Mouse (Mus musculus) left cerebral cortex, postnatal 10 days (tissue): ENCODE measurements around the gene Map3k4. TPM values are rescaled to one million over a fixed set of nuclear protein-coding genes. Genes with fewer than 3 reads are reported as not detected.

Source experiments
- DNase-seq, 2 experiments: peaks; one replicate each; pipeline ENCODE4 v3.0.0; 2021 to 2022; ENCODE audit warnings: low spot score in 2 of 2, mixed read lengths in 1 of 2; ENCODE audit errors: extremely low spot score in 1 of 2
- intact Hi-C: fragments of 180-260 bp; cut with DNase I; formaldehyde crosslinking; loops from one replicate; pipeline ENCODE4 v1.15.1; 2025
- total RNA-seq, 2 experiments: library from RNA; stranded (reverse); gene quantifications; 2 replicates each; pipeline ENCODE4 v1.2.3; 2021

Gene Map3k4
- total RNA-seq, 2 experiments from 2014 or later, result 32.9 to 33.9 TPM

GRCm38 (mm10) chr17:12209481-12209880, 109.1 kb downstream of the Map3k4 start:
- intact Hi-C loops, result loop anchor here (2.0 kb wide), 1 partner anchor 45 kb away; no protein-coding TSS in a partner anchor
- no peak for DNase-seq

DNA sequence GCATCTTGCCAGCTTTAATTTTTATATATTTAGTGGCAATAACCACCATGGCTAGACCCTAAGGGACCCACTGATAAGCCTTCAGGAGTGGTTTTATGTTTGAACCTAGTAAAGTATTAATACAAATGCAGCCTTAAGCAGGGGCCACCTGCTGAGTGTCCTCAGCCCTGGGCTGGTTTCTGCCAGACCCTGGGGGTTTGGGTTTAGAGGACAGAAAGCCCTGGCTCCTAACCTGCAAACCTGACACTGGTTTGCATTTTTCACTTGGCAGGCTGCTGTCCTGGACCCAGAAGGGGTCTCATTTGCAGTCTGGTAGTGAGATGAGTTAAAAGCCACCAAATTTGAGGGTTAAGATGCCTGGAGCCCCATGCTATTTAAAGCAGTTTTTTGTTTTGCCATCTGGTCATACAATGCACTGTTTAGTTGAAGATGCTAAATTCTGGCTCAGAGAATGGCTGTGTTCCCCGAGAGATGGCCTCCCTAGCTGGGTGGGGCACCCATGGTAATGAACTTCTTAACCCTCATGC, 111.5 kb downstream of the Map3k4 start:
- DNase-seq, result no peak
- intact Hi-C loops, result no loop called here

GRCm38 (mm10) chr17:12206248-12206647, 112.3 kb downstream of the Map3k4 start:
- intact Hi-C loops, result no loop called here
- DNase-seq, result no peak

DNA sequence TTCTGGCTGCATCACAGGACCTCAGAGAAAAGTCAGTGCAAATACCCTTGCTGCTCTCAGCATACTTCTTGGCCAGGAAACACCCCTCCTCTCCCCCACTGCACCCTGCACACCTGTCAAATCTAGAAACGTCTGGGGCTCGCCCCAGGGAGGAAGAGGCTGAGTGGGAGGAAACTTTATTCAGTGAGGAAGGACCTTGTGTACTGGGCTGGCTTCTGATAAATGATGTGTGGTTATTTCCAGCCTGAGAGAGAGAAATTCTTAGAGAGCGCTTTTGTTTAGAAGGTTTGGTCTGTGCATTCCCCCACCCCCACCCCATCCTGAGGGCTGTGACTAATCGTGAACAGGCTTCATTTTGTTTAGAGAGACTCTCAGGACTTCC, 112.9 kb downstream of the Map3k4 start:
- no peak for DNase-seq
- intact Hi-C loops, result no loop called here

DNA sequence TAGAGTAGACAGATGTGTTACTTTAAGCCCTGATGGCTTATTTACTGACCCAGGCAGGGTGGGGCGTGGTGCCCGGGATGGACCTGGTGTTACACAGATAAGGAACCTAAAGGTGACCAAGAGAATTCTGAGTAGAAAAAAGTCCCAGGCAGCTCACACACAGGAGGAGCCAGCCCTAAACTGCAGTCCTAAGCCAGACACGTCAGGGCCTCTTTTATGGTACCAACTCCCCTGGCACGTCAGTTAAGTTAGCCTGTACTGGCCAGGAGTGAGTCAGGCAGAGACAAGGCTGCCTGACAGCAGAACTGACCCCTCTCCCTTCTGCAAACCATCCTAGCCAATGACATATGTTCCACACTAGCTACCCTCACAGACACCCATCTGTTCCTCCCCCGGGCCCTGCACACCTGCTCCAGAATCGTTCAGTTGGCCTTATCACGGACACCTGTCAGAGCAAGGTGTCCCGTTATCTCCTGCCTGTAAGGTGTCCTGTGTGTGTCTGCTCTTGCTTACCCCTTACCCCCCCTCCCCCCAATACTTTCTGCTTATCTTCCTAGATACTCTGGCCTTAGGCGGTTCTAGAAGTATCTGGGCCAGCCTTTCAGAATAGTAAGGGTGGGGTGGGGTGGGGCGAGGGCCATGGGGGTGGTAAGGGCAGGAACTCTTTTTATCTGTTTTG, 113.4 kb downstream of the Map3k4 start:
- intact Hi-C loops, result no loop called here
- DNase-seq, result no peak

DNA sequence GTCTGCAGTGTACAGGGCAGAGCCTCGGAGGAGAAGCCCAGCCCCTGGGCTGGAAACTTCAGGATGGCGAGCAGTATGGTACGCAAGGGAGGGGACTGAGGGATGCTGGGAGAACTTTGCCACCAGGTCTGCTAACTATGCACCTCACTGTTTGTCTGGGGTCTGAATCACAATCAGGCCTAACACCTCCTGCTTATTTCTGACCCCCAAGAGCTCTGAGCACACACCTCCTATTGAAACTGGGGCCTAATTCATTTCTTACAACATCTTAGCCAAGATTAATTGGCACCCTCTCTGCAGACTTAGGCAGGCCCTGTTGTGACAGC, 113.9 kb downstream of the Map3k4 start:
- intact Hi-C loops, result no loop called here

GRCm38 (mm10) chr17:12204246-12204645, 114.3 kb downstream of the Map3k4 start:
- intact Hi-C loops, result no loop called here
- no peak for DNase-seq

More for the DNA sequence above, 113.9 kb downstream of the Map3k4 start:
- DNase-seq, result no peak

DNA sequence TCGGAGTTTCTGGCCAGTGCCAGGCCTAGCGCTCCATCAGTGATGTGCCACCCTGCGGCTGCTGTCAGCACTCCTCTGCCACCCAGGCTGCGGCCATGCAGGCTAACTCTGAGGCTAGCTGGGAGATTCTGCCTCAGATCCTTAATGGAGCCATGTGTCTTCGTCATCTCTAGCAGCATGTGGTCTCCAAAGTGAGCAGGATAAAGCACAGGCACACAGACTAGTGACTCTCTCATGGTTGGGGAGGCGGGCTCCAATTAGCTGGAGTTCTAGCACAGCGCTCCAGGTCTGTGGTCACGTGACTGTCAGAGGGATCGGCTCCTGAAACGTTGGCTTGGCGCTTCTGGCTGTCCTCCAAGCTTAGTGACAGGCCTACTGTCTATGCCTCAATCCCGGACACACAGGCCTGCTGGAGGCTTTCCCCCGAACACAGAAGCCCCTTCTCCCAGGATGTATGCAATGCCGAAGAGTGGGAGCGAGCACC, 115.1 kb downstream of the Map3k4 start:
- intact Hi-C loops, result no loop called here
- DNase-seq, result peak in 1 of 2 experiments; percentile 59

GRCm38 (mm10) chr17:12201086-12201485, 117.5 kb downstream of the Map3k4 start:
- DNase-seq, result no peak
- intact Hi-C loops, result no loop called here

GRCm38 (mm10) chr17:12199933-12200332, 118.7 kb downstream of the Map3k4 start:
- DNase-seq, result no peak
- intact Hi-C loops, result no loop called here

DNA sequence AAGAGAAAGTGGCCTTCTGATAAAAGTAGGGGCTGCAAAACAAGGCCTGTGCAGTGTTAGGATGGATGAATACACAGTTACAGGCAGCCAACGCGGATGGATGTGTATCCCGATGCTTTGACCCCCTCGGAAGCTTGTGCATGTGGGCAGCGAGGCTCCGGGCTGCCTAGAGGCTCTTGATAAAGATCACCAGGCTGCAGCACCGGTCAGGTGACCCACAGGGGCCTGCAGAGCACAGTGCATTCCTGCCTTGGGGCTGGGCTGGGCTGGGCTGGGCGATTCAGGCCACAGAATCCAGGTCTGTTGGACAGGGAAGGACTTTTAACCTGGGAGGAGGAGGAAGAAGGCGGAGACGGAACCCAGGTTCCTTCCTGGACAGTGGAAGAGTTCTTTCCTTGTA, 123.0 kb downstream of the Map3k4 start:
- no peak for DNase-seq
- intact Hi-C loops, result no loop called here

DNA sequence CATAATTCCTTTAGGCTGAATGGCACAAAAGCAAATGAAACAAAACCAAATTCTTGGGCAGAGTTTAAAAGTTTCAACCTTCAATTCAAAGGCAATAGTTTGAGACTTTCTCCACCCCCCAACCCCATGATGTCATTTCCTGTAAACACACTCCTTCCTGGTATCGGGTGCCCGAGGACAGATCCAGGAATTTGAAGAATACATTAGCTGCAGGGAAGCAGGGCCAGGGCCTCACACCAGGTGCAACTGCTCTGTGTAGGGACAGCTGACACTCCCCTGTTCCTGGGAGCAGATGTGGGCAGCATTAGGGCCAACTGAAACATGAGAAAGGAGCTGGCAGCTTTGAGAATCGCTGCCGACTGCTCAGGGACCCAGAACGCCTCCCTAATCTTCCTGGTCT, 123.5 kb downstream of the Map3k4 start:
- intact Hi-C loops, result no loop called here
- DNase-seq, result no peak

- peak; percentile 35 to 40 for DNase-seq
- intact Hi-C loops, result no loop called here
These were observed 130.8 kb downstream of the Map3k4 start for GRCm38 (mm10) chr17:12187782-12188181.

DNA sequence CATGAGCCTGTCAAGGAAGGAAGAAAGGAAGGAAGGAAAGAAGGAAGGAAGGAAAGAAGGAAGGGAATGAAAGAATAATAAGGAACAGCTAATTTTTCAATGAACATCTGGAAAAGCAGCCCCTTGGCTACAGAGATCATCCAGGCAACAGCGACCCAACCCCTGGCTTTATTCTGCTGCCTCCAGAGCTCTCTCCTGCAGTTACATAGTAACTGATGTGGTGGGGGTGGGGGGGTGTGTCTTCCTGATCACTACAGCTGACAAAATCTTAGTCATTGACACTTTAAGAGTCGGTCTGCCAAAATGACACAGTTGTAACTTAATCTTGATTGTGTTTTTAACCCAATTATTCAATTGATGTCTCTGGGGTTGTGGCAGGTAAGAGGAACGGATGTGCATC, 132.3 kb downstream of the Map3k4 start:
- intact Hi-C loops, result no loop called here
- DNase-seq, result no peak

GRCm38 (mm10) chr17:12185855-12186254, 132.7 kb downstream of the Map3k4 start:
- intact Hi-C loops, result no loop called here
- DNase-seq, result no peak

- intact Hi-C loops, result no loop called here
- peak in 1 of 2 experiments; percentile 39 for DNase-seq
These were observed 134.3 kb downstream of the Map3k4 start for GRCm38 (mm10) chr17:12184283-12184682.

- intact Hi-C loops, result no loop called here
- DNase-seq, result no peak
These were observed 135.7 kb downstream of the Map3k4 start for GRCm38 (mm10) chr17:12182702-12183485.

DNA sequence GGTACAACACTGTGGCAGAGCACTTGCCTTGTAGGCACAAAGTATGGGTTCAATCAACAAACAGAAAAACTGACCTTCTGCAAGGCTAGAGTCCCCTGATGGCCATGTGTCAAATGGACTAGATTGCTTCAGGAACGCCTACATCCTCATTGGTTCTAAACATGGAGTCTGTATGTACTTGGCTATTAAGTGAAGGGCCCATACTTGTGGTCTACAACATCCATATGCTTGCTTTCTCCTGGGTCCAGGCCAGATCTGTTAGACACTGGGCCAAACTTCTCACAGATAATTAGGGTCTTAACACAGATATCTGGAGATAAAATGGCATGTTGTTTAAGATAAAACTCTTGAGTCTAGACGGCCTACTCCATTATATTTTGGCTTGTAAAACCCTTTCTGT, 138.8 kb downstream of the Map3k4 start:
- intact Hi-C loops, result no loop called here
- no peak for DNase-seq

- intact Hi-C loops, result no loop called here
- no peak for DNase-seq
These were observed 139.3 kb downstream of the Map3k4 start for GRCm38 (mm10) chr17:12179339-12179738.
